Mouse (Mus musculus) thymus, adult 2 months (tissue): ENCODE results near the gene Lysmd1.

Experiments
- CTCF ChIP-seq: fragments of 200-500 bp; IDR thresholded peaks from 2 replicates; pipeline ENCODE4 v1.5.1; 2012; ENCODE audit warnings: mild to moderate bottlenecking, control low read depth, low read length, moderate library complexity, borderline replicate concordance; ENCODE audit not compliant: control insufficient read depth, poor library complexity, insufficient read depth; ENCODE audit errors: extremely low read depth
- POLR2A ChIP-seq: fragments of 200-500 bp; IDR thresholded peaks from 2 replicates; pipeline ENCODE4 v1.6.1; 2012; ENCODE audit warnings: mild to moderate bottlenecking, low read length, control low read depth, moderate library complexity; ENCODE audit not compliant: control insufficient read depth, poor library complexity, insufficient read depth; ENCODE audit errors: extremely low read depth

DNA sequence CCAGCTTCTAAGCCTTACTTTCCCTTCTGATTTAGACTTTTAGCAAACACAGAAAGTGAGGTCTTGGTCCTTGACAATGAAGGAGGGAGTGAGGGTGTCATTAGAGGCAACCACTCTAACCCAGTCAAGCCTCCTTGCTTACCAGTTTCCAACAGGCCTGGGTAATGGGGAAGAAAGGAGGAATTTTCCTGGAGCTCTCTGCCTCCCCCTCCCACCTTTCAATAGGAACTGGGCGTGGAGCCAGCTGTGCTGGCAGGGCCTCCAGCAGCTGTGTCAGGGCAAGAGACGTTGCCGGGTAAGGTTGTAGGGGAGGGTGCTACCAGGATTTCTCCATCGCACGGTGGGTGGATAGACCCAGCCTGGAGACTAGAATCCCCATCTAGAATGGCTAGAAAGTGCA is 8.9 kb upstream of the Lysmd1 start:
- no peak for TF ChIP-seq CTCF
- no peak for TF ChIP-seq POLR2A
